Mouse (Mus musculus): ENCODE data around the gene Ap5z1. TPM values are rescaled to one million over a fixed set of nuclear protein-coding genes. Genes with fewer than 3 reads are reported as not detected.

Ap5z1 gene
- polyA plus RNA-seq, 1 experiment, result not detected

DNA sequence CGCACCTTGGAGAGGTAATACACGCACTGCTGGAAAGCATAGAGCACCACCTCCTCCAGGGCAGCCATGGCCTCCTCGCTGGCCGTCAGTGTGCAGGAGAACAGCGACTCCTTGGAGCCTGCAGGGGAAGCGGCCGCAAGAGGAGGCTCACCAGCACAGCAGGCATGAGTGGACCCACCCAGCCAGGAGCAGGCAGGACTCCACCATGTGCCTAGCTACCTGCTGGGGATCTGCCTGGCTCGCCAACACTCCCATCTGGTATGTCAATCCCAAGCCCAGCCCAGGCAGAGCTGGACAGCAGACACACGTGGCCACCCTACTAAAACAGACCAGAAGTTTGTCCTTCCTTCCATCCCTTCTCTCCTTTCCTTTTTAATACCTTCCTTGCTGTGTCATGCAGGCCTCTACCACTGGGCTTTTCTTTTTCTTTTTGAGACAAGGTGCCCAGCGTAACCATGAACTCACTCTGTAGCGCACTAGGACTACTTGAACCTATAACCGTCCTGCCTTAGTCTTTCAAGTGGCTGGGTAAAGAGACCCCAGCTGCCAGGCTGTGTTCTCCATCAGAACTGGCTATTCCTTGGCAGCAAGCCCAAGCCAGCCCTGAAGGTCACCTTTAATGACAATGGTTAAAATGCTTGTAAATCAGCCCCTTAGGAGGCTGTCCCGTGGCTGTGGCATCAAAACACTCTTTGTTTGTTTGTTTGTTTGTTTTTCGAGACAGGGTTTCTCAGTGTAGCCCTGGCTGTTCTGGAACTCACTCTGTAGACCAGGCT, 31.8 kb downstream of the Ap5z1 start:
- 70% methylated on average over 14 of the region's 14 CpGs for WGBS
- no peak for TF ChIP-seq POLR2A (IDR thresholded peaks at IDR 0.05; ENCODE audit: insufficient read depth, low read depth, low read length)
- TF ChIP-seq CTCF (IDR thresholded peaks at IDR 0.05; ENCODE audit: insufficient read depth, low read depth, low read length), result no peak
- Histone ChIP-seq H3K27ac (ENCODE audit: insufficient read depth, low read depth, low read length) (no peak overlapping the region), H3K4me3 (ENCODE audit: insufficient read depth, low read depth, low read length) (no peak overlapping the region), H3K4me1 (ENCODE audit: control insufficient read depth, insufficient read depth, low read length) (peaks cover 17% of the 10 kb centered on the region)

- Histone ChIP-seq H3K4me1 (ENCODE audit: control insufficient read depth, insufficient read depth, low read length) (peaks cover 28% of the 10 kb centered on the region), H3K4me3 (ENCODE audit: insufficient read depth, low read depth, low read length) (no peak overlapping the region), H3K27ac (ENCODE audit: insufficient read depth, low read depth, low read length) (no peak overlapping the region)
- no peak for TF ChIP-seq POLR2A (IDR thresholded peaks at IDR 0.05; ENCODE audit: insufficient read depth, low read depth, low read length)
- TF ChIP-seq CTCF (IDR thresholded peaks at IDR 0.05; ENCODE audit: insufficient read depth, low read depth, low read length), result peak; percentile 49
- 40% methylated on average over 3 of the region's 3 CpGs for WGBS
Observed at GRCm38 (mm10) chr5:142498964-142499363, 35.2 kb downstream of the Ap5z1 start.

DNA sequence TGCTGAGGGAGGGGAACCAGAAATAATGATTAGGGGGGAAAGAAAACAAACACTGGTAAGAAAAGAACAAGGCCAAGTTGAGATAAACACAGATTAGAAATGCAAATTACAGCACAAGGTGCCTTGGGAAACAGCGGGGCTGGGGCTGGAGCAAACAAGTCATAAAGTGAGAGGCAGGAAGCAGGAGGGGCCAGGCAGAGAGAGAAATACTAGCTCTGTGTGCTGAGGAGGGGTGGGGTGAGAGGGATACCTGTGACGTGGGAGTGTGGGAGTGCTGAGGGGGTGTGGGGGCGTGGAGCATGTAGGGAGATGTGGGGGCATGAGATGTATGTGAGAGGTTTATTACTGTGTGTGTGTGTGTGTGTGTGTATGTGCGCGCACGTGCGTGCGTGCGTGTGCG, 37.2 kb downstream of the Ap5z1 start:
- Histone ChIP-seq H3K4me3 (ENCODE audit: insufficient read depth, low read depth, low read length) (no peak overlapping the region), H3K27ac (ENCODE audit: insufficient read depth, low read depth, low read length) (peak overlapping the region; percentile 74; the same call in 1 of the 2 replicates), H3K4me1 (ENCODE audit: control insufficient read depth, insufficient read depth, low read length) (peaks cover 29% of the 10 kb centered on the region)
- no peak for TF ChIP-seq CTCF (IDR thresholded peaks at IDR 0.05; ENCODE audit: insufficient read depth, low read depth, low read length)
- TF ChIP-seq POLR2A (IDR thresholded peaks at IDR 0.05; ENCODE audit: insufficient read depth, low read depth, low read length), result no peak
- WGBS, result 40% methylated on average over 10 of the region's 10 CpGs

DNA sequence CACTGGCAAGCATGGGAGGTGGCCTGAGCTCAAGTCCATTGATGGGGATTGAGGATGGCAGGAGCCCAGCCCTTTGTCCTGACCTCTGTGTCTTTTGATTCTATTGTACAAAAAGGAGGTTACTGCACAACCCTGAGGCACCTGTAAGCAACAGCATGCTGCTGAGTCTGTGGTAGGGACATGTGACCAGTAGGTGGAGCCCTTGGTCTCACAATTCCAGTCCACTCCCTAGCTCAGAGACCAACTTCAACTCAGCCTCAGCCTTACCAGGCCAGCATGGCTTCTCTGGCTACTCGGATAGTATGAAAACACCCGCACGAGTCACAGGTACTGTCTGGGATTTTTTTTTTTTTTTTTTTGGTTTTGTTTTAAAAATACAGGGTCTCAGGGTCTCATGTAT, 38.7 kb downstream of the Ap5z1 start:
- 7% methylated on average over 3 of the region's 3 CpGs for WGBS
- Histone ChIP-seq H3K4me1 (ENCODE audit: control insufficient read depth, insufficient read depth, low read length) (peaks cover 29% of the 10 kb centered on the region), H3K4me3 (ENCODE audit: insufficient read depth, low read depth, low read length) (no peak overlapping the region), H3K27ac (ENCODE audit: insufficient read depth, low read depth, low read length) (no peak overlapping the region)
- TF ChIP-seq CTCF (IDR thresholded peaks at IDR 0.05; ENCODE audit: insufficient read depth, low read depth, low read length) (no peak), POLR2A (IDR thresholded peaks at IDR 0.05; ENCODE audit: insufficient read depth, low read depth, low read length) (no peak)

GRCm38 (mm10) chr5:142504175-142504574, 40.4 kb downstream of the Ap5z1 start:
- no peak for TF ChIP-seq POLR2A (IDR thresholded peaks at IDR 0.05; ENCODE audit: insufficient read depth, low read depth, low read length)
- TF ChIP-seq CTCF (IDR thresholded peaks at IDR 0.05; ENCODE audit: insufficient read depth, low read depth, low read length), result no peak
- Histone ChIP-seq H3K4me1 (ENCODE audit: control insufficient read depth, insufficient read depth, low read length) (peaks cover 28% of the 10 kb centered on the region), H3K27ac (ENCODE audit: insufficient read depth, low read depth, low read length) (no peak overlapping the region), H3K4me3 (ENCODE audit: insufficient read depth, low read depth, low read length) (no peak overlapping the region)
- WGBS, result 47% methylated on average over 3 of the region's 3 CpGs

DNA sequence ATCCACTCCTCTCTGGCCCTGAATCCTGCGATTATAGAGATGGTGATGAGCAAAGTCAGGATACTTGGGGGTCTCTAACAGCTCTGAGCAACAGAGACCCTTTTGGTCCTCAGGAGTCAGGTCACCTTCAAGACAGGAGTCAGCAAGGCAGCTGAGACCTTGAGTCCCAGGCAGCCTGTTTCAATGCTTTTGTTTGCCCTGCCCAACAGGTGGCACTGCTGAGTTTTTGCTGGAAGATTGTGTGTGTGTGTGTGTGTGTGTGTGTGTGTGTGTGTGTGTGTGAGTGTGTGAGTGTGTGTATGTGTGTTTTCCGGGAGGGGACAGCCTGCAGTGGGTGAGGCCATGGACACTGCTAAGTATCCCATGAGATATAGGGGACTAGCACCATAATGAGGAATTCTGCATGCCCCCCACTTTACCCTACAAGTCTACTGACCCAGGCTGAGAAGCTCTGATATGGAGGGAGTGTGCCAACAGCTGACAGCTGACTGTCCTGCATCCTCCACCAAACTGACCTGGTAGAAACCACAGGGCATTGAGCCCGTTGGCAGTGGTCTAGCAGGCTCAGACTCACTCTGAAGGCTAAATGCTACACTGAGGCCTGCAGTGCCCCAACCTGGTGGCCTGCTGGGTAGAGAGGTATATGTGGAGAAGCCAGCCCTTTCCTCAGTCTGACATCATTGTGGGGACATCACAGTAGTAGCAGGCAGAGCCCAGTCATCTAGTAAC, 42.1 kb downstream of the Ap5z1 start:
- peaks cover 27% of the 10 kb centered on the region for H3K4me1 ChIP-seq (ENCODE audit: control insufficient read depth, insufficient read depth, low read length)
- TF ChIP-seq POLR2A (IDR thresholded peaks at IDR 0.05; ENCODE audit: insufficient read depth, low read depth, low read length) (no peak), CTCF (IDR thresholded peaks at IDR 0.05; ENCODE audit: insufficient read depth, low read depth, low read length) (no peak)
- H3K27ac ChIP-seq (ENCODE audit: insufficient read depth, low read depth, low read length), result no peak overlapping the region
- no peak overlapping the region for H3K4me3 ChIP-seq (ENCODE audit: insufficient read depth, low read depth, low read length)
- 82% methylated on average over 3 of the region's 3 CpGs for WGBS

- TF ChIP-seq CTCF (IDR thresholded peaks at IDR 0.05; ENCODE audit: insufficient read depth, low read depth, low read length) (no peak), POLR2A (IDR thresholded peaks at IDR 0.05; ENCODE audit: insufficient read depth, low read depth, low read length) (0 out of 2 replicates have a peak, but pooled peaks have one; percentile 9)
- Histone ChIP-seq H3K4me1 (ENCODE audit: control insufficient read depth, insufficient read depth, low read length) (peaks cover 23% of the 10 kb centered on the region), H3K27ac (ENCODE audit: insufficient read depth, low read depth, low read length) (0 out of 2 replicates have a peak overlapping the region, but pooled peaks have one; percentile 10), H3K4me3 (ENCODE audit: insufficient read depth, low read depth, low read length) (peak overlapping the region; percentile 2)
- WGBS, result 22% methylated on average over 15 of the region's 15 CpGs
Observed at GRCm38 (mm10) chr5:142509141-142510060, 45.7 kb downstream of the Ap5z1 start.

GRCm38 (mm10) chr5:142510061-142510414, 46.3 kb downstream of the Ap5z1 start:
- Histone ChIP-seq H3K4me1 (ENCODE audit: control insufficient read depth, insufficient read depth, low read length) (peaks cover 23% of the 10 kb centered on the region), H3K27ac (ENCODE audit: insufficient read depth, low read depth, low read length) (no peak overlapping the region), H3K4me3 (ENCODE audit: insufficient read depth, low read depth, low read length) (no peak overlapping the region)
- WGBS, result 70% methylated on average over 7 of the region's 7 CpGs
- TF ChIP-seq CTCF (IDR thresholded peaks at IDR 0.05; ENCODE audit: insufficient read depth, low read depth, low read length) (no peak), POLR2A (IDR thresholded peaks at IDR 0.05; ENCODE audit: insufficient read depth, low read depth, low read length) (no peak)
